Mouse (Mus musculus) urinary bladder, postnatal 0 days (tissue): ENCODE results near the gene Gm14410. TPM values are rescaled to one million over a fixed set of nuclear protein-coding genes. Genes with fewer than 3 reads are reported as not detected.

Source experiments
- polyA plus RNA-seq: library from polyadenylated mRNA; unstranded; fragments of >200 nt; fragmentation: Nextera tagmentation; extraction: Ambion mirVana; gene quantifications from 2 replicates; pipeline ENCODE4 v1.2.1, GENCODE M21; 2015

The Gm14410 gene
- polyA plus RNA-seq: 18.6 and 19.5 TPM in 2 replicates

DNA sequence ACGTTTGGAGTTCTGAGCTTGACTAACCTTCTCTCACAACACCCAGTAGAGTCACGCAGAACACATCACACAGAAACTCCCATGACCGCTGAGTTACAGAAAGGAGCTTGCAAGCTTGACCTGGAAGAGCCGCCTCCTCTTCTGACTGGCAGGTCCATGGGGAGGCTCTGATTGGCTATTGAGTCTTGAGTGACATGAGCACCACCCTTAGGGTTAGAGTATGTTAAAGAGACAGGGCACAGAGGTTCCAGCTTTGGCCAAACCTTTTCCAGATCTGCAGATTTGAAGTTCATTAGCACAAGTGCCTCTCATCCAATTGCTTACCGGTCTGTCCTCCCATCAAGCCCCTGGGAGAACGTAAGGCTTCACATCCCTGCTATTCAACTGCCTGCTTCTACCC lies at the start of gene Gm14410:
Gene Gm14410, minus strand, starts transcription at position 81 of the 400 bp plus-strand sequence.

Other genes with a start within 250 kb of the Gm14410 start
- gene Gm14419, start 205.5 kb downstream of the Gm14410 start, polyA plus RNA-seq: 12.0 and 12.4 TPM in 2 replicates
- gene Gm14401, start 132.1 kb downstream of the Gm14410 start, polyA plus RNA-seq: 0.16 and 0.29 TPM in 2 replicates
- gene Gm14409, start 60.6 kb upstream of the Gm14410 start, polyA plus RNA-seq: not detected in 2 replicates
- 0.08 and 0.17 TPM in 2 replicates for gene Gm14412, start 117.9 kb upstream of the Gm14410 start, polyA plus RNA-seq
- gene Gm14418, start 191.9 kb upstream of the Gm14410 start, polyA plus RNA-seq: 7.4 and 8.8 TPM in 2 replicates